Mouse (Mus musculus): ENCODE measurements around the gene Cript. TPM values are rescaled to one million over a fixed set of nuclear protein-coding genes. Genes with fewer than 3 reads are reported as not detected.
A peak's percentile ranks its signal among the peaks of the same experiment; 100 is the strongest.

The Cript gene
- 23.8 and 38.6 TPM in 2 replicates for polyA plus RNA-seq (2011; ENCODE audit: insufficient read depth, insufficient read length, low replicate concordance, missing spikeins)

- WGBS = under 1% methylated on average over 43 of the region's 43 CpGs
- TF ChIP-seq CTCF (IDR thresholded peaks at IDR 0.05; ENCODE audit: control insufficient read depth, insufficient read depth, low read length) (no peak), POLR2A (IDR thresholded peaks at IDR 0.05; ENCODE audit: borderline replicate concordance, control insufficient read depth, low read depth, low read length) (peak; percentile 84)
- peak within 1 kb of the TSS; percentile 68 for H3K27ac ChIP-seq (ENCODE audit: control insufficient read depth, insufficient read depth, low read depth, low read length, poor library complexity)
These were observed at the start of gene Cript, which contains the start of gene Pigf for GRCm38 (mm10) chr17:87025269-87025949. Gene Cript (plus strand): TSS chr17:87025550. Gene Pigf (minus strand): TSS chr17:87025406.

DNA sequence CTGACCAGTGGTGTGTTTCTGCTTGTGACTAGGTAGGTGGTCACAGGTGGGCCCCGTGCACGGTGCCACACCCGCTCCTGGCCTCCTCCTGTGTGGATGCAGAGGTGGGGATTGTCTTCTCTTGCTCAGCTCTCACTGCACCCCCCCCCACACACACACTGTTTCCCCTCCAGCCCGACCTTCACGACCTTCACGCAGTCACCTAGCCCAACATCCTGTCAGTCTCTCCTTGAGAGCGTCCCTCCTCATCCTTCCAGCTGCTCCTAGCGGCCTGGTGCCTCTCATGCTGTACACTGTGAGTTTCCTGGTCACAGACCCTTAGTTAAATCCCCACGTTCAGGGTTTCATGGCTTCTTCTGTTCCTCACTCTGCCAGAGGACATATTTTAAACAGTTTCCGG, 49.0 kb upstream of the Cript start:
- TF ChIP-seq CTCF (IDR thresholded peaks at IDR 0.05; ENCODE audit: control insufficient read depth, insufficient read depth, low read length) = no peak
- no peak for TF ChIP-seq POLR2A (IDR thresholded peaks at IDR 0.05; ENCODE audit: borderline replicate concordance, control insufficient read depth, low read depth, low read length)
- Histone ChIP-seq H3K4me1 (ENCODE audit: control insufficient read depth, insufficient read depth, low read length) (peaks cover 3% of the 10 kb centered on the region), H3K27ac (ENCODE audit: control insufficient read depth, insufficient read depth, low read depth, low read length, poor library complexity) (no peak overlapping the region), H3K4me3 (replicated peaks; ENCODE audit: control insufficient read depth, low read depth, low read length) (no peak overlapping the region)
- WGBS = 77% methylated on average over 10 of the region's 10 CpGs

More at GRCm38 (mm10) chr17:87025269-87025949, at the start of gene Cript, which contains the start of gene Pigf:
- Histone ChIP-seq H3K4me1 (ENCODE audit: control insufficient read depth, insufficient read depth, low read length) (no peaks in the 10 kb centered on the region; the same call in 1 of the 2 replicates), H3K4me3 (replicated peaks; ENCODE audit: control insufficient read depth, low read depth, low read length) (peak within 1 kb of the TSS; percentile 92)

DNA sequence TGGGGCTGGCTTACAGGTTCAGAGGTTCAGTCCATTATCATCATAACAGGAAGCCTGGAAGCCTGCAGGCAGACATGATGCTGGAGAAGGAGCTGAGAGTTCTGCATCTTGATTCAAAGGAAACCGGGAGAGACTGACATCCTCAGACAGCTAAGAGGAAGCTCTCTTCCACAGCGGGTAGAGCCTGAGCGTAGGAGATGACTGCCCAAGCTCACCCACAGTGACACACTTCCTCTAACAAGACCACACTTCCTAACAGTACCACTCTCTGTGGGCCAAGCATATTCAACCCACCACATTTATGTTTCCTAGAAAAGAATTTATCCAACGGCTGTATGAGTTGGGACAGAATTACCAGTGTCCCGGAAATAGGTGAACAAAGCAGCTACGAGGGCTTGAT, 46.9 kb upstream of the Cript start:
- TF ChIP-seq CTCF (IDR thresholded peaks at IDR 0.05; ENCODE audit: control insufficient read depth, insufficient read depth, low read length) (no peak), POLR2A (IDR thresholded peaks at IDR 0.05; ENCODE audit: borderline replicate concordance, control insufficient read depth, low read depth, low read length) (no peak)
- Histone ChIP-seq H3K4me1 (ENCODE audit: control insufficient read depth, insufficient read depth, low read length) (peaks cover 4% of the 10 kb centered on the region; the same call in 1 of the 2 replicates), H3K4me3 (replicated peaks; ENCODE audit: control insufficient read depth, low read depth, low read length) (no peak overlapping the region), H3K27ac (ENCODE audit: control insufficient read depth, insufficient read depth, low read depth, low read length, poor library complexity) (no peak overlapping the region)
- 20% methylated on average over 6 of the region's 6 CpGs for WGBS

DNA sequence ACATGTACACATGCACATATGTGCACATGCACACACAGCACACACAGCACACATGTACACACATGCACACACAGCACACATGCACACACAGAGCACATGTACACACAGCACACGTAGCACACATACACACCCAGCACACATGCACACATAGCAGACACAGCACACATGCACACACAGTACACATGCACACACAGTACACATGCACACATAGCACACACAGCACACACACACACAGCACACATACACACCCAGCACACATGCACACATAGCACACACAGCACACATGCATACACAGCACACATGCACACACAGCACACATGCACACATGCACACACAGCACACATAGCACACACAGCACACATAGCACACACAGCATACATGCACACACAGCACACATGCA, 44.1 kb upstream of the Cript start:
- Histone ChIP-seq H3K4me3 (replicated peaks; ENCODE audit: control insufficient read depth, low read depth, low read length) (no peak overlapping the region), H3K27ac (ENCODE audit: control insufficient read depth, insufficient read depth, low read depth, low read length, poor library complexity) (no peak overlapping the region), H3K4me1 (ENCODE audit: control insufficient read depth, insufficient read depth, low read length) (peaks cover 4% of the 10 kb centered on the region; the same call in 1 of the 2 replicates)
- WGBS = 89% methylated on average over 1 of the region's 1 CpGs
- TF ChIP-seq CTCF (IDR thresholded peaks at IDR 0.05; ENCODE audit: control insufficient read depth, insufficient read depth, low read length) (no peak), POLR2A (IDR thresholded peaks at IDR 0.05; ENCODE audit: borderline replicate concordance, control insufficient read depth, low read depth, low read length) (no peak)

DNA sequence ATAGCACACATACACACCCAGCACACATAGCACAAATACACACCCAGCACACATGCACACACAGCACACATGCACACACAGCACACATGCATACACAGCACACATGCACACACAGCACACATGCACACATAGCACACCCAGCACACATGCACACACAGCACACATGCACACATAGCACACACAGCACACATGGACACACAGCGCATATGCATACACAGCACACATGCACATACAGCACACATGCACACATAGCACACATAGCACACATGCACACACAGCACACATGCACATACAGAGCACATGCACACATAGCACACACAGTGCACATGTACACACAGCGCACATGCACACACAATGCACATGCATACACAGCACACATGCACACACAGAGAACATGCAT, 43.6 kb upstream of the Cript start:
- 92% methylated on average over 2 of the region's 2 CpGs for WGBS
- peaks cover 4% of the 10 kb centered on the region; the same call in 1 of the 2 replicates for H3K4me1 ChIP-seq (ENCODE audit: control insufficient read depth, insufficient read depth, low read length)
- H3K27ac ChIP-seq (ENCODE audit: control insufficient read depth, insufficient read depth, low read depth, low read length, poor library complexity) = no peak overlapping the region
- H3K4me3 ChIP-seq (replicated peaks; ENCODE audit: control insufficient read depth, low read depth, low read length) = no peak overlapping the region
- no peak for TF ChIP-seq POLR2A (IDR thresholded peaks at IDR 0.05; ENCODE audit: borderline replicate concordance, control insufficient read depth, low read depth, low read length)
- TF ChIP-seq CTCF (IDR thresholded peaks at IDR 0.05; ENCODE audit: control insufficient read depth, insufficient read depth, low read length) = no peak

DNA sequence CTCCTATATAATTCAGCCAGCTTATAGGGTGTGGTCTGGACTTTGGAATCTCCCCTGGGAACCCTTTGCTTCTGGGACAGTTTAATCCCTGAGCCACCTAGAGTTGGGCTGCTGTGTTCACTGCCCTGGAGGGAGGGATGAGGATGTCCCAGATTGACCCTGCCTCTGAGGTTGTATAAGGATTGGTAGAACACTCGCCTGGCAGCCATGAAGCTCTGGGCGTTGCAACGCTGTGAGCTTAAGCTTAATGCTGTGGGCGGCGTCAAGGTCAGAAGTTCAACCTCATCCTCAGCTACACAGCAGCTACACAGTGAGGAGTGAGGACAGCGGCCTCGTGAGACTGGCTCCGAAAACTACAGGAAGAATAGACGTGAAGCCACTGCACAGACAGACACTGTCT, 42.9 kb upstream of the Cript start:
- no peak overlapping the region for H3K27ac ChIP-seq (ENCODE audit: control insufficient read depth, insufficient read depth, low read depth, low read length, poor library complexity)
- 87% methylated on average over 9 of the region's 9 CpGs for WGBS
- TF ChIP-seq POLR2A (IDR thresholded peaks at IDR 0.05; ENCODE audit: borderline replicate concordance, control insufficient read depth, low read depth, low read length) = no peak
- no peak for TF ChIP-seq CTCF (IDR thresholded peaks at IDR 0.05; ENCODE audit: control insufficient read depth, insufficient read depth, low read length)
- H3K4me1 ChIP-seq (ENCODE audit: control insufficient read depth, insufficient read depth, low read length) = peaks cover 4% of the 10 kb centered on the region; the same call in 1 of the 2 replicates
- H3K4me3 ChIP-seq (replicated peaks; ENCODE audit: control insufficient read depth, low read depth, low read length) = no peak overlapping the region

DNA sequence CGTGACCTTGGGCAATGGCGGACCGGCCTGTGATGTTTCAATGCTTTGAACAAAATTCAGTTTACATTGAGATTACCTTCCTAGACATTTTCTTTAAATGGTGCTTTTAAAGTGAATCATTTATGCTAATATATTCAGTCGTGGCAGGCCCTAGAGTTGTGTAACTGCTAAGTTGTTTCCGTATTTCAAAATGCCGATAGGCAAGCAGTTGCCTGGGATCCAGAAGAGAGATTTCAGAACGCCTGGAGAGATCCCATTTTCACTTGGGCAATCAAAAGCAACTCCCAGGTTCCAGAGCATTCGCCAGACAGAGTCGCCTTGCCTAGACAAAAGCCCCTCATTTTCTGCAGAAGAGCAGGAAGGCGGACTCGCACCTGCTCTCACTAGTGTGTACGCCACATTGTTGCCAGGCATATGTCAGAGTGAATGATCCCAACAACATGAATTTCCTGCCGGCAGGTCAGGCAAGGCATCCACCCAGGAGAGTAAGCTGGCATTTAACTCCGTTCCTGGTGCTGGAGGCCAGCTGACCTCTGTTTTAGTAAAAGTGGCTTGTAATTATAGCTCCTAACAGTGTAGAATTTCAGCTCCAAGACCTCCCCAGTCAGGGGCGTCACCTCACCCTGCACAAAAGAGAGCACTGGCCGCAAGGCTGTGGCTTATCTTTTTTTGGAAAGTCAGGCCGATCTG, 38.8 kb upstream of the Cript start:
- WGBS = 68% methylated on average over 17 of the region's 17 CpGs
- no peak for TF ChIP-seq POLR2A (IDR thresholded peaks at IDR 0.05; ENCODE audit: borderline replicate concordance, control insufficient read depth, low read depth, low read length)
- TF ChIP-seq CTCF (IDR thresholded peaks at IDR 0.05; ENCODE audit: control insufficient read depth, insufficient read depth, low read length) = no peak
- H3K4me3 ChIP-seq (replicated peaks; ENCODE audit: control insufficient read depth, low read depth, low read length) = no peak overlapping the region
- H3K27ac ChIP-seq (ENCODE audit: control insufficient read depth, insufficient read depth, low read depth, low read length, poor library complexity) = no peak overlapping the region
- peaks cover 3% of the 10 kb centered on the region; the same call in 1 of the 2 replicates for H3K4me1 ChIP-seq (ENCODE audit: control insufficient read depth, insufficient read depth, low read length)

DNA sequence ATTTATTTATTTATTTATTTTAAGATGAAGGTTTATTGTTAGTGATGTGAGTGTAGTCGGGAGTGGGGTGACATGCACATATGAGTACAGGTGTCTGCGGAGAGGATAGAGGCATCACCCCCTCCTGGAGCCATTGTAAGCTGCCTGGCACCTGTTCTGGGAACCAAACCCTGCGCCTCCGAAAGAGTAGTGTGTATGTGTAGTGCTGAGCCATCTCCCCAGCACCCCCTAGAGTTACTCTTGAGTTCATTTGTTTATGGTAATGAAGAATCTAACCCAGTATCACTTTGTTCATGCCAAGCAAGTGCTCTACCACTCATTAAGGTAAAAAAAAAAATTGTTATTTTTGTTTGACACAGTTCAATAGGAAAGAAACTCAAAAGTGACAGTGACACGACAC, 37.2 kb upstream of the Cript start:
- WGBS = 65% methylated on average over 5 of the region's 5 CpGs

More for the DNA sequence above, 37.2 kb upstream of the Cript start:
- H3K4me1 ChIP-seq (ENCODE audit: control insufficient read depth, insufficient read depth, low read length) = no peaks in the 10 kb centered on the region
- no peak overlapping the region for H3K4me3 ChIP-seq (replicated peaks; ENCODE audit: control insufficient read depth, low read depth, low read length)
- no peak overlapping the region for H3K27ac ChIP-seq (ENCODE audit: control insufficient read depth, insufficient read depth, low read depth, low read length, poor library complexity)
- TF ChIP-seq CTCF (IDR thresholded peaks at IDR 0.05; ENCODE audit: control insufficient read depth, insufficient read depth, low read length) (no peak), POLR2A (IDR thresholded peaks at IDR 0.05; ENCODE audit: borderline replicate concordance, control insufficient read depth, low read depth, low read length) (no peak)

Data from bone marrow, adult 2 months (tissue).